Mouse (Mus musculus) layer of hippocampus, adult 18-20 months (tissue): ENCODE results near the gene Slc32a1. TPM values are rescaled to one million over a fixed set of nuclear protein-coding genes. Genes with fewer than 3 reads are reported as not detected.
A peak's percentile ranks its signal among the peaks of the same experiment; 100 is the strongest.

Experiments used
- DNase-seq, 2 experiments: peaks; one replicate each; pipeline ENCODE4 v3.0.0; 2022; ENCODE audit warnings: low spot score in 2 of 2
- total RNA-seq, 2 experiments: library from RNA; stranded (reverse); gene quantifications; 2 replicates each; pipeline ENCODE4 v1.2.3; 2021

Gene Slc32a1
- total RNA-seq, 2 experiments from 2014 or later, result 71.2 to 76.5 TPM

DNA sequence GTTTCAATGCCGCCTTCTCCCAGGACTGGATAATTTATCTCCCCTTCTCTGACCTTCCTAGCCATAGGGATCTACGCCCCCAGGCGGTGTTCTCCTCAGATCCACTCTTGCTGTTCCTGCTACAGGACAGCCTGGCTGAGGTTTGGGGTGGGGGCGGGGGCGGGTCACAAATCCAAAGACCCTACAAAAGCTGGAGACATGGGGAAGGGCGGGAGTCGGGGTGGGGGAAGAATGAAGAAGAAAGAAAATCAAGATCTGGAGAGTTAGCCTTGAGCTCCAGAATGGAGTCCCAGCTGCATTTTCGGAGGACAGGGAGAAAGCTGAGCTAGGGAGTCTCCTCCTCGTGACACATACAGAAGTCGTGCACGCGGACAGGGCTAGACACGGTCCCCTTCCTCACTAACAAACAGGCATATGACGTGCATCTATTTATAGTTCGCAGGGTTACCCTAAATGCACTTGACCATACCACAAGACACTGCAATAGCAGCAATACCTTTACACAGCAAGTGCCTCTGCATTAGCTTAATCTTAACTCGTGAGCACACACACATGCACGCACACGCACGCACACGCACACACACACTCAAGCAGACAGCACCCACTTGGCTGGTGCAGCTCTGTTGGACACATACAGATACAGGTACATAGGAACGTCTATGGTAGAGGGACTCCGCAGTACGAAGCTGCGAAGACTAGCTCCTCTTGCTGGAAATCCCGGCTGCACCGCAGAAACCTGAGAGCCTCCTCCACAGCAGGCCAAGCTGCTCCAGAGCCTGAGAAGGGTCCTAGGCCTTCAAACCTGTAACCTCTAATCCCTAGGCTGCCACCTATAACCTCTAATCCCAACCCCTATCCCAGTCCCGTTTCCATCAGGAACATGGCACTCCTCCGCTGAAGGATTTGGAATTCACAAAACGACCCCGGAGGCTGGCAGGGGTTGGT is 1.4 kb downstream of the Slc32a1 start:
- DNase-seq, result no peak

DNA sequence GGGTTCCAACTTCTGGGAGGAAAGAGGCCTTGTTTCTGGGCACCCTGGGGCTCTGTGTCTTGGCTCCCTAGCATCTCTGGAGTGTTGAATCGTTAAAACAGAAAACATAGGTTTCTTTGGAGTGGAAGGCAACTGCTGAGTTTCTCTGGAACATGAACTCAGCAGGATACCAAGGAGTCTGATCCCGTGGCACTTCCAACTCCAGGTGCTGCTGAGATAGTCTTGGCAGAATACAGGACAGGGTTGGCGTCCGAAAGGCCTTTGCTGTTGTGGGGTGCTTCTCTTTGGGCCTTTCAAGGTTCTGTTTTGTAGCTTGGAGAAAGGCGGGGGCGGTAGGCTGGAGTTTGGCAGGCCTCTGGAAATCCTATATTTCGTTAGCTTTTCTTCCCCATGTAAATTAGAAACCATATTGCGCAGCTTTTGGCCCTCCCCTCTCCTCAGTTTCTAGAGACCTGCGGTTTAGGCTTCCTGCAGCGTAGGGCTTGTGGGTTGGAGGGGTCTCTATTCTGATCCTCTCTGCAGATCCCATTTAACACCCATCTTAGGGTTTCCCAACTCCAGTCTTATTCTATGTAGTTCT is 2.2 kb downstream of the Slc32a1 start:
- DNase-seq, result no peak

DNA sequence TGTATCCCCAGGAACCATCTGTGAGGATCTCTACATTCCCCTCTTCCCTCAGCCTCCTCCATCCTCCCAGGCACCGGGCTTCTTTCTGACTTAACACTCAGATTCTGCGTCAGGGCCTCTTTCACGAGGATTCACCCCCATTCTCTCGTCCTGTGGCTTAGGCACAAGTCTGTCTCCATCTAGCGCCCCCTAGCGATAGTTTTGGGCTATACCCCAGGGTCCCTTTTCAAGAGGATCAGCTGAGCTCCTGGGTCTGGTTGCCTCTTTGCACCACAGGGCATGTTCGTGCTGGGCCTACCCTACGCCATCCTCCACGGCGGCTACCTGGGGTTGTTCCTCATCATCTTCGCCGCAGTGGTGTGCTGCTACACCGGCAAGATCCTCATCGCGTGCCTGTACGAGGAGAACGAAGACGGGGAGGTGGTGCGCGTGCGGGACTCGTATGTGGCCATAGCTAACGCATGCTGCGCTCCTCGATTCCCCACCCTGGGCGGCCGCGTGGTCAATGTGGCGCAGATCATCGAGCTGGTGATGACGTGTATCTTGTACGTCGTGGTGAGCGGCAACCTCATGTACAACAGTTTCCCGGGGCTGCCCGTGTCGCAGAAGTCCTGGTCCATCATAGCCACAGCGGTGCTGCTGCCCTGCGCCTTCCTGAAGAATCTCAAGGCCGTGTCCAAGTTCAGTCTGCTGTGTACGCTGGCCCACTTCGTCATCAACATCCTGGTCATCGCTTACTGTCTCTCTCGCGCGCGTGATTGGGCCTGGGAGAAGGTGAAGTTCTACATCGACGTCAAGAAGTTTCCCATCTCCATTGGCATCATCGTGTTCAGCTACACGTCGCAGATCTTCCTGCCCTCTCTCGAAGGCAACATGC is 3.2 kb downstream of the Slc32a1 start:
- DNase-seq, result peak in 1 of 2 experiments; percentile 71

- DNase-seq, result no peak
These were observed 3.9 kb downstream of the Slc32a1 start for GRCm38 (mm10) chr2:158614418-158614955.

DNA sequence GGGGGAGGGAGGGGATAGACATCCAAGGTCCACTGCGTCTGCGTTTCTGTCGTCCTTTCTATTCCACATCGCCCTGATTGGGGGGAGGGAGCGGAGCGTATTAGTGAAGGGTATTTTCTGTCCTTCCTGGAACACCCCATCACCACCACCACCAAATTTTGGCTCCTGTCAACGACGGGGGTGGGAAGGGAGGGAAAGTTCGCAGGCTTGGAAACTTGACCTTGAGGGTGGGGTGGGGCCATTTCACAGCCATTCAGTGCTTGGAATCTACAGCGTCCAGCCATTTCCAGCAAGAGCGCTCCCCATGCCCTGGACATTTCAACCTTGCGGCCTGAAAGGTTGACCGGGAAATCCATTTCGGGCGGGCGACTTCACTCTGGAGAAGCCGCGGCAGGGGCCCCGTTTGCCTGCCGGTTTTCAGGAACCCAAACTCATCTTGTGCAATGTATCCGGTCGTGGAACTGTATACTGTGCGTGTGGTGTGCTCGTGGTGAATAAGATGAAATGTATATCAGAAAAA is 4.7 kb downstream of the Slc32a1 start:
- DNase-seq, result no peak

GRCm38 (mm10) chr2:158615702-158616101 is 5.1 kb downstream of the Slc32a1 start:
- DNase-seq, result no peak

DNA sequence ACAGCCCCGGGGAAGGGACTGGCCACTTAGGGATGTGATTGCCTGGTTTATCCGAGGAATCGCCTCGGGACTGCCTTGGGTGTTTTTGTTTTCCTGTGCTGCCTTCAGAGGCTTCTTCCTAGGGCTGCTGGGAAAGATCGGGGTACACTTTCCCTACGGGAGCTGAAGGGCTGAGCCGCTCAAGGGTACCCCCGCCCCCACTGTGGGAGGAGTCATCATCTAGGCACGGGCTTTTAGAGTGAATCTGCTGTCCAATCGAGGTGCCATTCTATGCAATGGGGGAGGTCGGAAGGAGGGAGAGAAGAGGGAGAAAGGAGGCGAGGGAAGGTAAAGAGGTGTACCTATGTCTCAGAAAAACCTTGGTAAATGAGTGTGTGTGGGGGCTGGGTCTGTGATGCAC is 5.7 kb downstream of the Slc32a1 start:
- no peak for DNase-seq

GRCm38 (mm10) chr2:158616790-158617189 is 6.2 kb downstream of the Slc32a1 start:
- DNase-seq, result no peak

- DNase-seq, result peak; percentile 86 to 94
These were observed 14.2 kb downstream of the Slc32a1 start, which contains the start of gene Actr5 for GRCm38 (mm10) chr2:158624718-158625222. TSS of gene Actr5 (plus strand) at chr2:158624888.

DNA sequence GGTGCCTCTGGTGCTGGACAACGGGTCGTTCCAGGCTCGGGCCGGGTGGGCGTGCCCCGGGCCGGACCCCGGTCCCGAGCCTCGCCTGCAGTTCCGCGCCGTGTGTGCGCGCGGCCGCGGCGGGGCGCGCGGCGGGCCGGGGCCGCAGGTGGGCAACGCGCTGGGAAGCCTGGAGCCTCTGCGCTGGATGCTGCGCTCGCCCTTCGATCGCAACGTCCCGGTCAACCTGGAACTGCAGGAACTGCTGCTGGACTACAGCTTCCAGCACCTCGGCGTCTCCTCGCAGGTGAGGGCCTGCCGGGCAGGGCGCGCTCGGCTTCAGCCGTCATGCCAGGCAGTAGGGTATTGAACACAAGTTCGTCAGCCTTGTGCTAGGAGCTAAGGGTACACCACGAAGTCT is 14.7 kb downstream of the Slc32a1 start:
- no peak for DNase-seq

GRCm38 (mm10) chr2:158625697-158626096 is 15.1 kb downstream of the Slc32a1 start:
- DNase-seq, result no peak

DNA sequence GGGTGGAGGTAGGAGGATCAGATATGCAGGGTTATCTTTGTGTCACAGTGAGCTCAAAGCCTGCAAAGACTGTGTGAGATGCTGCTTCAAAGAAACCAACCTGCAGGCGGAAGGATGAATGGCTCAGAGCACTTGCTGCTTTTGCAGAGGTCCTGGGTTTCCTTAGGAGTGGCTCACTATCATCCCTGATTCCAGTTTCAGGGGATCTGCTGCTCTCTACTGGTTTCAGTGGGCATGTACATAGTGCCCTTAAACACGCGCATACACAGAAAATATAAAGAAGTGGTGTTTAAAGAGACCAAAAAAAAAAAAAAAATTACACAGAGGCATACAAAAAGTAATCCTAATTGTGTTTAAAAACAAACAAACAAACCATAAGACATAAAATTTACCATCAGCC is 18.3 kb downstream of the Slc32a1 start:
- DNase-seq, result no peak

DNA sequence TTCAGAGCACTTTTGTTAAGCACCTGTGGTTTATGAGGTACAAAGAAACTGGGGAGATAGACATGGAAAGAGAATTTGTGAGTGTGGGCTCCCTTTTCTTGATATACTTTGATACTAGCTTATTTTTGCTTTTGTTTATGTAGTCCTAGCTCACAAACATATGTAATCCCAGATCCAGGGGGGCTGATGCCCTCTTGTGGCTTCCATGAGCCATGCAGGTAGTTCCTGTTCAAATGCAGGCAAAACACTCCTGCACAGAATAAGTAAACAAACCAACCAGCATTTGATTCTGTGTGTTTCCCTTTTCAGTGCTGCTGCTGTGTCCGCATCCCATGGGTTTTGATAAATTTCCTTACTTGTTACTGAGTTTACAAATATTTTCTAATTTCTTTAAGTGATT is 18.8 kb downstream of the Slc32a1 start:
- peak in 1 of 2 experiments; percentile 46 for DNase-seq

DNA sequence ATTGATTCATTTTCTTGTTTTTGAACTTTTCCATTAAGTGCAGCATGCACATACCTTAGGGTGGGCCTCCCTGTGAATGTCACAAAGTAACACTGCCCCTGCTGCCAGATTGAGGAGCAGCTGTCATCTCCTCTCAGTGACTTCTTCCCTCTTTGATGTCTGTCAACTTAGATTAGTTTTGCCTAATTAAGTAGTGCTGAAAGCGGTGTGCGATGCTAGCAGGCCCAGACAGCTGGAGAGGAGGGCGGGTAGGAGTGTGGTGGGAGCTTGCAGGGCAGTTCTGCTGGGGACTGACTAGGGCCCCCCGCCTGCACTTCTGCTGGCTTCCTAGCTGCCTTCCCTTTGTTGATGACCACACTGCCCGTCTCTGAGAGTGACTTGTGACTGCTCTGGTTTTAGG is 21.3 kb downstream of the Slc32a1 start:
- DNase-seq, result no peak

DNA sequence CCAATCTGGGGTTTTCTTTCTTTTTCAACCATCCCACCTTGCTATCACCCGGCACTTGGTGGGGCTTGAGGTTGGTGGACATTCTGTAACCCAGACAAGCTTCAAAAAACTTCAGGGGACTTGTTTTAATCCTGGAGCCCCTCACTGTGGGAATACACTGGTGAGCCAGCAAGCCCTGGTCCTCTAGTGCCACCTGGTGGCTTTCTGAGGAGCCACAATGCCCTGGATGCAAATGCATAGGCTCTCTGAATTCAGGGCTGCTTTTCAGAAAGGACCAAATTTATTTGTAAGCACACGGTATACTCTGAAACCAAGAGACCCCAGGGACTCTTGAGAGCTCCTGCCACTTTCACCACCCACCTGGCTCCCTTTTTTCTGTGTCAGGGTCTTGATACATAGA is 31.3 kb downstream of the Slc32a1 start:
- peak; percentile 41 to 85 for DNase-seq

DNA sequence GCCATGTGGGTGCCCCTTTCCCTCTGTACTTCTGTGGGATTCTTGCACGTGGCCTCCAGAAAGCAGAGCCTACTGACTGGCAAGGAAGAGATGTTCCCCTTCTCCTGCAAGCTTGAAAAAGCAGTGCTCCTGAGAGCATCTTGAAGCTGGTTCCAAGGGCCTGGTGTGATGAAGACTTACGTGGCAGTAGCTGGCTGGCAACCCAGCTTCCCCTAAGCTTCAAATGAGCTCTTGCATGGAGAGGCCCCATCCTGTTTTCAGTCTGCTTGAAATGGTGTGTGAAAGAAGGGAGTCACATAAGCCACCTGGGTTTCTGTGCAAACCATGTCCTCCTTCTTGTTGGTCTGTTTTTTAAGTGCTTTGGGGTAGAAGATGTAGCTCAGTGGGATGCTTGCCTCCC is 32.0 kb downstream of the Slc32a1 start:
- DNase-seq, result no peak

DNA sequence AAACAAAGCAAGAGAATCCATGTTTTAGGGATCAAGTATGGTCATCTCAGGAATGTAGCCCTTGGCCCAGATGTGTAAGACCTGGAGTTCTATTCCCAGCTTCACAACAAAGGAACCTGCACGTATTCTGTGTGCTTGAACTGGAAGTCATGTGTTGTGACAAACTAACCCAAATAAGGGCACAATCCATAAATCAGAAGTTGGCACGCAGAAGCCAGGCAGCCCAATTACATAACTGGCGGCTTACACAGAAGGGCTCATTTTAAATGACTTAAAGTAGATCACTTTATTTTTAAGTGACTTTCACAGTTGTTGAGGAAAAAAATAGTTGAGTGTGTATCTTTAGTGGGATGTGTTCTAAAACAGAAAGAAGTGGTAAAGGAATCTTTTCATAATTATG is 33.2 kb downstream of the Slc32a1 start:
- peak in 1 of 2 experiments; percentile 39 for DNase-seq

DNA sequence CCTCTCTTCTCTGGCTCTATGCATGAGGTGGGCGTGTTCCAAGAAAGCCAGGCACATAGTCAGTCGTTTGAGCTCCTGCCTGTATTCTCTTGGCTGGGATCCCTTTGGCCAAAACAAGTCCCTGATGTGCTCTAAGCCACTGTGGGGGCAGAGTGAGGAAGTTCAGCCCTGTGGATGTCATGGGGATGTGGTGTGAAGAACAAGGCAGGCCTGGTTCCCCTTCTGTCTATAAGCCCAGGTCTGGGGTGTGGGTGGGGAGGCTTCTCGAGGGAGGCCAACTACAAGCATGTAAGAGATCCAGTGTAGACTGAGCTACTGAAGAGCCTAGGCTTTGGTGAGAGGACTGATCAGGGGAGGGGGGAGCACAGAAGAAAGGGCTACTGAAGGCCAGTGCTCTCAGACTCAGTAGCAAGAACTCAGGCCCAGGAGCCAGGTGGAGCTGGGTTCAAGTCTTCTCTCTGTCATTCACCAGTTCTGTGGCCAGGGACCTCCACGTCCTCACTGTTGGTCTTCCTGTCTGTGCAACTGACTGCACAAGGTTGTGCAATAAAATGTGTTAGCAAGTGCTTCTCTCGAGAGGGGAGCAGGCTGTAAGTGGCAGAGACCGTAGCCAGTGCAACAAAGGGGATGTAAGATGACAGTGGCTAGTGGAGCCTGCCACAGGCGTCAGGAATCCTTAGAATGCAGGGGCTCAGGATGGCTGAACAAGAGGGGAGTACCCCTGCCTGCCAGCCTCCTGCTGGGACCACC is 40.8 kb downstream of the Slc32a1 start:
- DNase-seq, result no peak

GRCm38 (mm10) chr2:158652985-158653384 is 42.4 kb downstream of the Slc32a1 start:
- peak; percentile 61 to 92 for DNase-seq

DNA sequence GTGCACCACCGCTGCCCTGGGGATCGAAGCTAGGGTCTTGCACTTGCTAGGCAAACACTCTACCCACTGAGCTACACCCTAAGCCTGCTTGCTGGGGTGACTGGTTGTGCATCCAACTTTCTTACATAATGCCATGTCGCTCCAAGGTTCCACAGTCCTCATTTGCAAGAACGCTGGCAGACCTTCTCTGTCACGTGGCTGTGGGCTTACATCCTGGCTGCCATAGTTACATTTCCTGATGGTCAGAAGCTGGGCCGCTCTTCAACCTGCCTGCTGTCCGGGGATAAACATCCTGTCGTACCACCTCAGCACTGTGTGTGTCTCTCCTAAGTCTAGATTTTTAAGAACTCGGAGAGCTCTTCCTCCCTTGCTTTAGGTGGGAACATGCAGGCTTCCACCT is 44.1 kb downstream of the Slc32a1 start:
- DNase-seq, result peak in 1 of 2 experiments; percentile 50
